Mouse (Mus musculus) liver, embryonic 14.5 days (tissue): ENCODE measurements at regions not wholly inside any gene's neighbourhood (a gene's known extent, or its start where the extent isn't known, plus 50 kb on each side); places are given as distances from the start of the nearest gene placed in this dataset.

Source experiments
- ATAC-seq: fragments of 200-750 bp; cut with Nextera tagmentation; 2 replicates; pipeline ENCODE4 v1.8.0; 2017; ENCODE audit warnings: moderate number of reproducible peaks, mild to moderate bottlenecking, moderate library complexity; ENCODE audit not compliant: insufficient read depth
- DNase-seq, 3 experiments: peaks; one replicate each; pipeline ENCODE4 v3.0.0-alpha.2; 2012 to 2013; ENCODE audit warnings: low read depth in 3 of 3, low spot score in 3 of 3
- H3K27ac ChIP-seq: fragments of 300-500 bp; sonication (generic); 2 replicates; pipeline ENCODE4 v1.5.1; 2014; ENCODE audit warnings: moderate library complexity, mild to moderate bottlenecking, control low read depth, inconsistent platforms
- H3K27me3 ChIP-seq: fragments of 300-500 bp; sonication (generic); 2 replicates; pipeline ENCODE4 v1.6.1; 2014; ENCODE audit warnings: mild to moderate bottlenecking, low read length, moderate library complexity; ENCODE audit not compliant: control insufficient read depth, insufficient read depth
- H3K36me3 ChIP-seq: fragments of 300-500 bp; sonication (generic); replicated peaks from 2 replicates; pipeline ENCODE4 v1.6.1; 2014; ENCODE audit warnings: low read depth; ENCODE audit not compliant: control insufficient read depth, insufficient read depth
- H3K4me1 ChIP-seq, 2 experiments: fragments of 200-500 bp in 1 of 2; fragments of 300-500 bp in 1 of 2; sonication (generic) in 1 of 2; replicated peaks; 2 replicates each; pipeline ENCODE4 v1.6.1; 2012 to 2014; ENCODE audit warnings: antibody characterized with exemption in 1 of 2, inconsistent platforms in 1 of 2, low read length in 1 of 2; ENCODE audit not compliant: control insufficient read depth in 2 of 2, insufficient read depth in 2 of 2
- H3K4me2 ChIP-seq: fragments of 300-500 bp; sonication (generic); 2 replicates; pipeline ENCODE4 v1.6.1; 2014; ENCODE audit warnings: low read depth, mild to moderate bottlenecking, control low read depth, moderate library complexity
- H3K4me3 ChIP-seq, 2 experiments: fragments of 200-500 bp in 1 of 2; fragments of 300-500 bp in 1 of 2; sonication (generic) in 1 of 2; 2 replicates each; pipeline ENCODE4 v1.5.1; 2012 to 2014; ENCODE audit warnings: low read depth in 2 of 2, low read length in 2 of 2, mild to moderate bottlenecking in 2 of 2, control low read depth in 1 of 2, inconsistent platforms in 1 of 2, moderate library complexity in 1 of 2; ENCODE audit not compliant: insufficient read depth in 1 of 2
- H3K9ac ChIP-seq: fragments of 300-500 bp; sonication (generic); replicated peaks from 2 replicates; pipeline ENCODE4 v1.6.1; 2014; ENCODE audit warnings: mild to moderate bottlenecking, control low read depth, moderate library complexity
- H3K9me3 ChIP-seq: fragments of 300-500 bp; sonication (generic); 2 replicates; pipeline ENCODE4 v1.6.1; 2016; ENCODE audit warnings: low read length, mixed read lengths; ENCODE audit not compliant: control insufficient read depth
- CTCF ChIP-seq: IDR thresholded peaks from 2 replicates; pipeline ENCODE4 v1.5.1; 2016; ENCODE audit warnings: antibody characterized with exemption, low read depth, control low read depth
- EP300 ChIP-seq: IDR thresholded peaks from 2 replicates; pipeline ENCODE4 v1.6.1; 2016; ENCODE audit warnings: antibody characterized with exemption, low read depth
- WGBS: fragments of 180-500 bp; shearing (Covaris S2); extraction: QIAGEN DNeasy Blood & Tissue Kit; methylation state at CpG from one replicate; pipeline ENCODE4 v1.1.7; 2014; ENCODE audit not compliant: insufficient replicate concordance; 5-methylcytosine and 5-hydroxymethylcytosine counted together

DNA sequence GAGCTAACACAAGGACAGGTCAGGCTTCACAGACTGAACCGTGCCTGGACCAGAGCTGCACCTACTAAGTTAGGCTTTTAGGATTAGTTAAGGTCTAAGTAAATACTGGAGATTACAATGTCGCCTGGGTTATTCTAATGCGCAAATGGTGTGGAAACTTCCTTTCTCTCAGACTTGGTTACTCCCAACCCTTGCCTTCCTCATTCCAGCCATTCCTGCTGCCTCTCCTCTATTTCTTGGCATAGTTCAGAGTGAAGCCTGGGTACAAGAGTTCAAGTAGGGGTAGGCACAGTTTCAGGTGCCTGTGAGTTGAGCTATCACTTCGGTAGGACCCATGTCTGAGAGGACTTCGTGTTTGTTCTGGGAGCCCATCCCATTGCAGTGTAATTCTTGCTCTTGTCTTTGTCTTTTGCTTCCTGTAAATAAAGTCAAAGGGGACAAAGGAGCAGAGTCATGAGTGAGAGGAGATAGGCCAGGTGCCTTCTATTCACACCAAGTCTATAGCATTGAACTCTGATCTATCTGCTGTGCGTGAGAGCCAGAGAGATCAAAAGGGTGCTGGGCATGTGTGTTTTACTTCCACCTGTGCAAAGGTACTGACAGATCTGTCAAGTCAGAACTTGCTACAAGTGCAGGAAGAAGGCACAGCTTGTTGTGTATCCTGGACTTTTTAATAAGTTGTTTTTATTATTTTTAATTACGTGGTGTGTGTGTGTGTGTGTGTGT lies 378.0 kb downstream of the Hs3st3b1 start:
- Histone ChIP-seq H3K9ac (no peak overlapping the region), H3K27ac (no peak overlapping the region), H3K27me3 (no peaks in the 10 kb centered on the region), H3K9me3 (no peaks in the 10 kb centered on the region), H3K36me3 (no peaks in the 10 kb centered on the region), H3K4me2 (no peak overlapping the region), H3K4me3 (no peak overlapping the region), H3K4me1 (0 out of 4 replicates have a peak, but pooled peaks cover 0 to 2% of the 10 kb centered on the region in 2 experiments)
- TF ChIP-seq CTCF, result no peak
- no peak for TF ChIP-seq EP300
- no peak for DNase-seq
- no peak for ATAC-seq
- 58% methylated on average over 7 of the region's 7 CpGs for WGBS

DNA sequence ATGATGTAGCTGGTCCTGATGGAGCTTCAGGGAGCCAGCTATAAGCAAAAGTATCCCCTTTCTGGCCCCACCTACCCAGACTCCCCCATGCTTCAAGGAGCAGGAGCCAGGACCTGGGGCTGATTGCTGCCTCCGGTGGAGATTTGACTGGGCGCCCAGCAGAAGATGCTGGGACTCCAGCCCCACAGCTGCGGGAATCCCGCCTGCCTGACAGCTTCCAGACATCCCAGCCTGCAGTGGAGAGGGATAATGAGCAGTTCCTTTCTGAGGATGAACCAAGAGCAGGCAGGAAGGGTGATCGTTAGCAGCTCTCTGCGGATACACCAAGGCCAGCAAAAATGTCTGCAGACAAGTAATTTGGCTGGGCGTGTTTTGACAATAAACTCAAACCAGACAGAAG lies 376.6 kb downstream of the Hs3st3b1 start:
- H3K27ac ChIP-seq, result no peak overlapping the region
- no peak overlapping the region for H3K4me2 ChIP-seq
- H3K36me3 ChIP-seq, result no peaks in the 10 kb centered on the region
- H3K9ac ChIP-seq, result no peak overlapping the region
- H3K4me1 ChIP-seq, result 0 out of 4 replicates have a peak, but pooled peaks cover 0 to 2% of the 10 kb centered on the region in 2 experiments
- H3K9me3 ChIP-seq, result no peaks in the 10 kb centered on the region
- 21% methylated on average over 7 of the region's 7 CpGs for WGBS
- ATAC-seq (no peak), DNase-seq (no peak)
- H3K4me3 ChIP-seq, result no peak overlapping the region
- TF ChIP-seq CTCF (no peak), EP300 (no peak)
- H3K27me3 ChIP-seq, result no peaks in the 10 kb centered on the region

DNA sequence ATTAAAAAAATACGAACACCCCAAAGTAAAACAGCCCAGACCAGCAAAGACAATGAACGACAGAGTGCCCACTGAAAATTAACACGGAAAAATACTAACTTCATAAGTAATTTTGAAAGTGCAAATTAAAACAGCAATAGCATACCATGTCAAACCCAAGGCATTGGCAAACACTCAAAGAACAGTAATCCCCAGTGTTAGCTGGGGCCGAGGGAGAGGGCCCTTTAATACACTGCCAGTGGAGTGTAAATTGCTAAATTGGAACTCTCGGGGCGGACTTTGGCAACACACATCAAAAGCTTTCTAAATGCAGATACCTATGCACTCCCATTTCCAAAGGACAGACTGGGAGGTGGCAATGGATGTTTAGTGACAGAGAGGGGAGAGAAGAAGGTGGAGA lies 361.6 kb downstream of the Hs3st3b1 start:
- no peak for TF ChIP-seq EP300
- ATAC-seq, result no peak
- H3K9me3 ChIP-seq, result no peaks in the 10 kb centered on the region

DNA sequence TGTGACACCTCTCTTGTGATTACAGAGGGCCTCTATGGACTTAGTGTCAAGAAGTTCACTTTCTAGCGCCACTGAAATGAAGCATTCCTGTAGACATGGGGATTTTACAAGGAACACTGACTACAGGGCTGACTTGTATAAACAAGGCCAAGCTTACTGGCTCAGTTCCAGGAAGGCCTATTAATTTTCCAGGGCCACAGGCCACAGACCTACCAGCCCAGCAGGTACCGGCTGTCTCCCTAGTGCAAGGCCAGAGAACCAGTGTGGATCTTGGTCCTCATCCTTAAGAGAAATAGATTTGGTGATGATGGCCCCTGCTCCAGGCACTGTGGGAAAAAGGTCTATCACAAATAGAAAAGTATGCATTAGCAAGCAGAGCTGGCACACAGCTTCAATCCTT lies 359.4 kb downstream of the Hs3st3b1 start:
- no peaks in the 10 kb centered on the region for H3K9me3 ChIP-seq
- H3K9ac ChIP-seq, result no peak overlapping the region
- no peaks in the 10 kb centered on the region for H3K27me3 ChIP-seq
- no peak for DNase-seq
- H3K27ac ChIP-seq, result no peak overlapping the region
- no peaks in the 10 kb centered on the region for H3K36me3 ChIP-seq
- no peak for ATAC-seq
- no peaks in the 10 kb centered on the region for H3K4me1 ChIP-seq
- H3K4me2 ChIP-seq, result no peak overlapping the region
- no peak overlapping the region for H3K4me3 ChIP-seq
- WGBS, result 52% methylated on average over 2 of the region's 2 CpGs
- TF ChIP-seq EP300 (no peak), CTCF (no peak)

More for the DNA sequence above, 361.6 kb downstream of the Hs3st3b1 start:
- no peak overlapping the region for H3K27ac ChIP-seq
- H3K36me3 ChIP-seq, result no peaks in the 10 kb centered on the region
- H3K9ac ChIP-seq, result no peak overlapping the region
- DNase-seq, result no peak
- H3K4me2 ChIP-seq, result no peak overlapping the region
- H3K4me3 ChIP-seq, result no peak overlapping the region
- WGBS, result 62% methylated on average over 6 of the region's 6 CpGs
- no peaks in the 10 kb centered on the region for H3K27me3 ChIP-seq
- no peaks in the 10 kb centered on the region for H3K4me1 ChIP-seq

DNA sequence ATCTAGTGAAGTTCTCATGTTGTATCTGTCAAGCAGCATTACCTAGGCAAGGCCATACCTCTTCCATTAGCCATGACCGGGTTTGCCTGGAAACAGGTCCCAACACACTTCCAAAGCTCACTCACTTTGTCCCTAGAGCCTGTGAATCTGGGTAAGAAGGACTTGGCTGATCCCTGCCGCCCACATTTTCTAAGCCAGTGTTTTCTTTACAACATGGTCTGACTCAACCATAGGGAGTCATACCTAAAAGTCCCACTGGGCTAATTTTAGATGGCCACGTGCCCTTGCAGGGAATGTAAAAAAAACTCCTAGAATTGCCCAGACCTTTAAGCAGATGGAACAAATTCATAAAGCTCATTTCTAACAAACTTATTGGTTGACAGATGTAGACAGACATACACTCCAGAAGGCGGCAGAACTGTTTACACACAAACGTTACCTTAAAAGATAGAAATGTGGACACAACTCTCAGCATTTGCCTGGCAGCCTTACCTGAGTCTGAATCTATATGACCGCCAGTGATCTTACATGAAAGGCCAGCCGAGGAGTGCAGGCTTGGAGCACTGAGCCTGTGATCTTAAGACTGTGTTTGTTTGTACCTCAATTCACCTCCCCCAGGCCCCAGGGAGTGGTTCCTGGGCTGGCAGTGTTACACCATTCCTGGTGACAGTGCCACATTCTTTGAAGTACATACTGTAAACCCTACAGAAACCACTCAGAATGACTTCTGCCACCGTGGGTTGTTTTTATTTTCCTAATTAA lies 356.4 kb downstream of the Hs3st3b1 start:
- WGBS, result 51% methylated on average over 8 of the region's 8 CpGs
- Histone ChIP-seq H3K36me3 (no peaks in the 10 kb centered on the region), H3K4me3 (no peak overlapping the region), H3K27me3 (no peaks in the 10 kb centered on the region), H3K4me2 (no peak overlapping the region), H3K27ac (no peak overlapping the region), H3K9ac (no peak overlapping the region), H3K9me3 (no peaks in the 10 kb centered on the region), H3K4me1 (no peaks in the 10 kb centered on the region)
- TF ChIP-seq CTCF (no peak), EP300 (no peak)
- DNase-seq (no peak), ATAC-seq (no peak)
